Mouse (Mus musculus): ENCODE measurements around the gene Helq.

DNA sequence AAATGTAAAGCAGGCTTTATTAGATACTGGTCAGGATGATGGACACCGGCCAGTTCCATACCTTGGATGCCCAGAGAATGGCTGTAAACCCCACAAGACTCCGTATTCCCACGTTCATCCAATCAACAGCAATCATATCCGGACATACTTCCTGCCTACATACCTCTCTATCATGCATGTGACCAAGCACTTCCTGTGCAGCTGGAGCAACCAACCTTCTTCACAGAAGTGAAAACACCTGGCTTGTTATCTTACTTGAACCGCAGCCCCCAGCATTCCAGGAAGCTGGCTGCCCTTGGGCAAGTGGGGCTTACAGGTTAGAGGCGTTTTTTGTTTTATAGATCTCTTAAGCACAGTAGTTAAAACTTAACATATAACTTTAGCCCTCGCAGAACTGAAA, 24.4 kb upstream of the Helq start:
- TF ChIP-seq CHD2 (IDR thresholded peaks at IDR 0.05; ENCODE audit: low read depth, low read length) (no peak), HCFC1 (IDR thresholded peaks at IDR 0.05; ENCODE audit: borderline replicate concordance, insufficient read depth, low read length) (no peak)
